Mouse (Mus musculus): ENCODE measurements around the gene Gmpr2. TPM values are rescaled to one million over a fixed set of nuclear protein-coding genes. Genes with fewer than 3 reads are reported as not detected.

Gmpr2 gene
- 23.8 TPM for polyA plus RNA-seq (2012; fragmentation: generic; extraction: Trizol)
- long read RNA-seq, experiment 1, transcript Gmpr2-201 (10 exons, 1,993 nt), result major isoform, 22 of 41 reads
- long read RNA-seq, experiment 1, partial matches to known transcripts, result 7 of 41 reads
- long read RNA-seq, experiment 1, other reads (novel, unspliced or antisense), result 12 of 41 reads
- long read RNA-seq, experiment 2, transcript Gmpr2-201 (10 exons, 1,993 nt), result major isoform, 98 of 128 reads
- long read RNA-seq, experiment 2, partial matches to known transcripts, result 4 of 128 reads
- long read RNA-seq, experiment 2, other reads (novel, unspliced or antisense), result 25 of 128 reads

DNA sequence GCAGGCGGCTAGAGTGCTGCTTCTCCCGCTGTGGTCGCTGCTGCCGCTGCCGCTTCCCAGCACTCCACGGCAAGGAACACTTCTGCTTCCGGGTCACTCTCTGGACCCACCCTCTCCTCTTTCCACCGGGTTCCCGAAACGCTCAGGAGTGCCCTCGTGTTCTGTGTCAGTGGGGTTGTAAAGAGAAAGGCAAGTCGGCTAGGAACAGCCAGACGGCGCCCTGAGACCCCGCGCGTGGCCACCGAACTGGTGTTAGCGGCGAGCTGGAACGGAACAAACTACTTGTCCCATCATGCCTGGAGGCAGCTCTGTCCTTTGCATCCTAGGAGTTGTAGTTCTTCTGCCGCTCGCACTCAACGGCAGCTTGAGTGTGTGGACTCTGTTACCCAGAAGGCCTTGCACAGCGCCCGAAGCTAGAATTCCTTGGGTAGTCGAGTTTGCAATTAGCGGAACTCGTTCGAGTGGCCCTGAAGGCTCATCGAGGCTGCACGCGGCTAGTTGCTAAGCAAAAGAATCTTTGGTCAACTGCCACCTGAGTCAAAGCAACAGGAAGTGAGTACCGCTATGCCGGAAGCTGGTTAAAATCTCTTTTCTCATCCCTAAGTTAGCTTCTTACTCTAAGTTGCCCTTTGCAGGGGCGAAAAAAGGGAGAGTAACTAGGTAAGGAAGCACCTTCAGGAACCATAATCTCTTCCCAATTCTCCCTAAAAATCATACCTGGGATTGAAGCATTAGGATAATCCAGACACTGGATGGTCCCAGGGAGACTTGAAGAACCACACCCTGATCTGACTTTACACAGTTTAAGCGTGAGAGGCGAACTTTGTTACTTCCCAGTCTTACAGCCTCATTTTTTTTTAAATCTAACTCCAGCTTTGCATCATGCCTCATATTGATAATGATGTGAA, at the start of gene Gmpr2, which contains the start of gene Nedd8:
Gene Gmpr2 (plus strand): TSS at position 109 of the 908 bp plus-strand sequence.
Gene Nedd8 (minus strand): TSS at position 292 of the 908 bp plus-strand sequence.
- Histone ChIP-seq H3K79me2 (ENCODE audit: control insufficient read depth, insufficient read depth) (peaks cover 70% of the 10 kb centered on the region), H3K79me3 (ENCODE audit: low read depth) (peaks cover 50% of the 10 kb centered on the region), H3K4me3 (ENCODE audit: insufficient read depth, poor library complexity, severe bottlenecking) (peak within 1 kb of the TSS; percentile 75), H3K36me3 (ENCODE audit: control insufficient read depth, insufficient read depth) (peaks cover 44% of the 10 kb centered on the region), H3K27me3 (ENCODE audit: control insufficient read depth, insufficient read depth, insufficient read length) (no peaks in the 10 kb centered on the region), H3ac (ENCODE audit: control insufficient read depth, insufficient read length, low read depth) (peak within 1 kb of the TSS; percentile 92)
- TF ChIP-seq MAX (IDR thresholded peaks at IDR 0.05) (peak; percentile 89), CTCF (IDR thresholded peaks at IDR 0.05; ENCODE audit: control insufficient read depth, insufficient read depth, insufficient read length) (no peak)

DNA sequence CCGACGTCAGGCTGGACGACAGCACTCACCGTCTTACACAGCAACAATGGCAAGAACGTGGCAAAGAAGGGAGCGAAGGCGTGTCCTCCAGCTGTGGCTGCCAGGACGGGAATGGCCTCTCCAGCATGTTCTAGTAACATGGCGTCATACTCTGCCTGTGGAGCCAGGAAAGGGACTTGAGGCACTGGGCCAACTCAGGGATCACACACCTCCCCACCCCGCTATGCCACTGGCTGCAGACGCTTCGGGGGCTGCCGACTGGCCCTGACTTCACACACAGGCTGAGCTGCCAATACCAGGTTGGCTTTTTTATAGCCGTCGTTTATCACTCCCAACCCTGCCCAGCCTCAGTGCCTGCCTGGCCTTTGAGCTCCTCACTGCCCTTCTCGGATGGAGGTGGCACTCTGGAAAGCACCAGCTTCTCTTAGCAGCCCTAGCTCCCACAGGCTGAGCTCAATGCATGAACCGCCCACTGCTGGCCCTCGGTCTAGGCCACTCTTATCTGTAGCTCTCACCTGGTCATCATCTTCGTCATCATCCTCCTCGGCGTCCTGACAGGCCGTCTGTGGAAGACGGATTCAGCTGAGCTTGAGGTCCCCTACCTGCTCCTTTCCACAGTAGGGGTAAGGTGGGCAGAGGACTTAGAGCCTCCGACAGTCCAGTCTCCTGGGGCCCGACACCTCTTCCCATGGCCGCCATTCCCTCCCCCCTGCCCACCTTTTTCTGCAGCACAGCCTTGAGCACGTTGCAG, 43.5 kb upstream of the Gmpr2 start:
- Histone ChIP-seq H3K4me3 (ENCODE audit: insufficient read depth, poor library complexity, severe bottlenecking) (no peak overlapping the region), H3K27me3 (ENCODE audit: control insufficient read depth, insufficient read depth, insufficient read length) (no peaks in the 10 kb centered on the region), H3K36me3 (ENCODE audit: control insufficient read depth, insufficient read depth) (peaks cover 81% of the 10 kb centered on the region), H3ac (ENCODE audit: control insufficient read depth, insufficient read length, low read depth) (no peak overlapping the region), H3K79me3 (ENCODE audit: low read depth) (no peaks in the 10 kb centered on the region), H3K79me2 (ENCODE audit: control insufficient read depth, insufficient read depth) (peaks cover 3% of the 10 kb centered on the region)
- TF ChIP-seq MAX (IDR thresholded peaks at IDR 0.05) (no peak), CEBPB (IDR thresholded peaks at IDR 0.05; ENCODE audit: low read depth) (no peak), MYOG (IDR thresholded peaks at IDR 0.05; ENCODE audit: control insufficient read depth, extremely low read depth, insufficient read length) (no peak), CTCF (IDR thresholded peaks at IDR 0.05; ENCODE audit: control insufficient read depth, insufficient read depth, insufficient read length) (no peak), FOSL1 (IDR thresholded peaks at IDR 0.05; ENCODE audit: insufficient read depth, low read length, poor library complexity, severe bottlenecking) (no peak), MYOD1 (IDR thresholded peaks at IDR 0.05; ENCODE audit: control insufficient read depth, insufficient read length, low read depth) (no peak), USF1 (IDR thresholded peaks at IDR 0.05; ENCODE audit: low read depth) (no peak)

DNA sequence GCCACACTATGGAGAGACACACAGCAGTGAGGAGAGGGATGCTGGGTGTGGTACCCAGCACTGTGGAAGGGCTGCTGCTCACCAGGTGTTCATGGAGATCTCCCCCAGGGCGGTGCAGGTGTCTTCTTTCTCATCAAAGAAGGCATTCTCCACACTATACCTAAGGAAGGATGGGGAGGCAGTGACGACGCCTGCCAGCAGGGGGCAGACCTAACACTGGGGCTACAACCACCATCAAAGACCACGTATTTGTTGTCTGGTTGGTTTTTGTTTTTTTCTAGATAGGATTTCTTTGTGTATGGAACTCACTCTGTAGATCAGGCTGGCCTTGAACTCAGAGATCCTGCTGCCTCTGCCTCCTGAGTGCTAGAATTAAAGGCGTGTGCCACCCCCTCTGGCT, 42.4 kb upstream of the Gmpr2 start:
- TF ChIP-seq CEBPB (IDR thresholded peaks at IDR 0.05; ENCODE audit: low read depth), result no peak
- no peak for TF ChIP-seq MYOG (IDR thresholded peaks at IDR 0.05; ENCODE audit: control insufficient read depth, extremely low read depth, insufficient read length)
- no peak for TF ChIP-seq MYOD1 (IDR thresholded peaks at IDR 0.05; ENCODE audit: control insufficient read depth, insufficient read length, low read depth)
- peak; percentile 57 for TF ChIP-seq CTCF (IDR thresholded peaks at IDR 0.05; ENCODE audit: control insufficient read depth, insufficient read depth, insufficient read length)
- Histone ChIP-seq H3ac (ENCODE audit: control insufficient read depth, insufficient read length, low read depth) (no peak overlapping the region), H3K4me3 (ENCODE audit: insufficient read depth, poor library complexity, severe bottlenecking) (no peak overlapping the region), H3K79me2 (ENCODE audit: control insufficient read depth, insufficient read depth) (peaks cover 13% of the 10 kb centered on the region), H3K36me3 (ENCODE audit: control insufficient read depth, insufficient read depth) (peaks cover 92% of the 10 kb centered on the region), H3K27me3 (ENCODE audit: control insufficient read depth, insufficient read depth, insufficient read length) (no peaks in the 10 kb centered on the region), H3K79me3 (ENCODE audit: low read depth) (peaks cover 8% of the 10 kb centered on the region)

DNA sequence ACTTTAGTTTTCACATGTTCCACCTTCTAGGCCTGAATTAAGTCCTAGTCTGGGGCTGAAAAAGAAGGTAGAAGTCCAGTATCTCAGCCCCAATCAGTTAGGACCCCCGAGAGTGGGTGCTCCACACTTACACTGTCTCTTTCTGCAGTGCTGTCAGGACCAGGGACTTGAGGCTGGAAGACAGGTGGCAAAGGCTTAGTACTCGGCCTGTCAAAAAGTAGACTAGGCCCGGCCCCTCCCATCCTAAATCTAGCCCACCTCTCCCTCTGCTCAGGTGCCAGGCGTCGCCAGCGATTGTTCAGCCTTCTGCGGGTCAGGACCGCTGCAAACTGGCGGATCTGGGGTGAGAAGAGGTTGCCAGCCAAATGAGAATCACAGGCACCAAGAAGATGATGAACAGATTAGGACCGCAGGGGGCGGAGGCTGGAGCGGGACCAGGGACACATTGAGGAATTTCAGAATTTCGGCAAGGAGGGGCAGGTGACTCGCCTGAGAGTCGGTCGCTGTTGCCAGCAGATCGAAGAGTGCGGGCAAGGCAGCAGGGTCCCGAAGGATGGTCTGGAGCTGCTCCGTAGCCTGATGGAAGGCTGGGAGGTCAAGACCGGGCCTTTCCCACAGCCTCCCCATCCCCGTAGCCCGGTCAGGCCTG, 36.7 kb upstream of the Gmpr2 start:
- no peaks in the 10 kb centered on the region for H3K27me3 ChIP-seq (ENCODE audit: control insufficient read depth, insufficient read depth, insufficient read length)
- no peak for TF ChIP-seq FOSL1 (IDR thresholded peaks at IDR 0.05; ENCODE audit: insufficient read depth, low read length, poor library complexity, severe bottlenecking)
- peak; percentile 69 for TF ChIP-seq MYOD1 (IDR thresholded peaks at IDR 0.05; ENCODE audit: control insufficient read depth, insufficient read length, low read depth)
- no peak for TF ChIP-seq CTCF (IDR thresholded peaks at IDR 0.05; ENCODE audit: control insufficient read depth, insufficient read depth, insufficient read length)
- no peak for TF ChIP-seq MYOG (IDR thresholded peaks at IDR 0.05; ENCODE audit: control insufficient read depth, extremely low read depth, insufficient read length)
- TF ChIP-seq USF1 (IDR thresholded peaks at IDR 0.05; ENCODE audit: low read depth), result no peak
- TF ChIP-seq CEBPB (IDR thresholded peaks at IDR 0.05; ENCODE audit: low read depth), result no peak
- TF ChIP-seq MAX (IDR thresholded peaks at IDR 0.05), result no peak
- peak overlapping the region; percentile 68 for H3K4me3 ChIP-seq (ENCODE audit: insufficient read depth, poor library complexity, severe bottlenecking)
- H3ac ChIP-seq (ENCODE audit: control insufficient read depth, insufficient read length, low read depth), result peak overlapping the region; percentile 96
- H3K36me3 ChIP-seq (ENCODE audit: control insufficient read depth, insufficient read depth), result peaks cover 84% of the 10 kb centered on the region
- H3K79me3 ChIP-seq (ENCODE audit: low read depth), result peaks cover 17% of the 10 kb centered on the region
- H3K79me2 ChIP-seq (ENCODE audit: control insufficient read depth, insufficient read depth), result peaks cover 31% of the 10 kb centered on the region

DNA sequence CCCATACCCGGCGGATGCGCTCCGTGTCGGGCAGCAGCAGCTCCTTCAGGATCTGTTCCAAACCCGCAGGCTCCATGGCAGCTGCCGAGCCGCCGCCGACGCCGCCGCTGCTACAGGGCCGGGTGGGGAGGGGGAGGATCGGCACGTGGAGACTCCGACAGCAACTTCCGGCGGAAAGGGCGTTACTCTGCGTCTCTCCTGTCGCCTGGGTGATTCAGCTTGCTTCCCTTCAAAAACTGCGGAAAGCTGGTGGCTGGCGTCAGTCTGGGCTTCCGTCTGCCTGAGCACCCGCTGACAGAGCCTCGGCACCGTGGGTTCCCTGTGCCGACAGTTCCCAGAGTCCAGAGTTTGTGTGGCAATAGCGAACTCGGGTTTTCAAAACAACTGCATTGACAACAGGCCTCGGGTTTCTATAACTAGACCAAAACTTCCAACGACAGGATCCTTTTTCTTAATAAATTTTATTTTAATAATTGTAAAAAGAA, 36.2 kb upstream of the Gmpr2 start, which contains the start of gene Ipo4:
Gene Ipo4 (minus strand): TSS at position 435 of the 485 bp plus-strand sequence.
- Histone ChIP-seq H3K79me2 (ENCODE audit: control insufficient read depth, insufficient read depth) (peaks cover 36% of the 10 kb centered on the region), H3ac (ENCODE audit: control insufficient read depth, insufficient read length, low read depth) (peak within 1 kb of the TSS; percentile 96), H3K36me3 (ENCODE audit: control insufficient read depth, insufficient read depth) (peaks cover 84% of the 10 kb centered on the region), H3K4me3 (ENCODE audit: insufficient read depth, poor library complexity, severe bottlenecking) (peak within 1 kb of the TSS; percentile 68), H3K27me3 (ENCODE audit: control insufficient read depth, insufficient read depth, insufficient read length) (no peaks in the 10 kb centered on the region), H3K79me3 (ENCODE audit: low read depth) (peaks cover 22% of the 10 kb centered on the region)
- TF ChIP-seq FOSL1 (IDR thresholded peaks at IDR 0.05; ENCODE audit: insufficient read depth, low read length, poor library complexity, severe bottlenecking) (no peak), MAX (IDR thresholded peaks at IDR 0.05) (peak; percentile 98), CTCF (IDR thresholded peaks at IDR 0.05; ENCODE audit: control insufficient read depth, insufficient read depth, insufficient read length) (no peak), MYOD1 (IDR thresholded peaks at IDR 0.05; ENCODE audit: control insufficient read depth, insufficient read length, low read depth) (no peak), MYOG (IDR thresholded peaks at IDR 0.05; ENCODE audit: control insufficient read depth, extremely low read depth, insufficient read length) (no peak), CEBPB (IDR thresholded peaks at IDR 0.05; ENCODE audit: low read depth) (no peak), USF1 (IDR thresholded peaks at IDR 0.05; ENCODE audit: low read depth) (peak; percentile 66)

All from C2C12 (cell line).